Mouse (Mus musculus) heart, embryonic 15.5 days (tissue): ENCODE measurements around the gene Dnah8. TPM values are rescaled to one million over a fixed set of nuclear protein-coding genes. Genes with fewer than 3 reads are reported as not detected.
A peak's percentile ranks its signal among the peaks of the same experiment; 100 is the strongest.
"Not testable (repeated sequence)": the region's sequence is repeated elsewhere in the genome, so short reads cannot be mapped to it uniquely, and the experiment has no call there.

Experiments used
- ATAC-seq: fragments of 200-750 bp; cut with Nextera tagmentation; replicated peaks from 2 replicates; pipeline ENCODE4 v1.8.0; 2017; ENCODE audit warnings: low read depth, moderate TSS enrichment; ENCODE audit not compliant: insufficient number of reproducible peaks, insufficient read depth, low FRiP score
- H3K27ac ChIP-seq: fragments of 300-500 bp; sonication (generic); 2 replicates; pipeline ENCODE4 v1.5.1; 2015; ENCODE audit warnings: mild to moderate bottlenecking, inconsistent platforms
- H3K27me3 ChIP-seq: fragments of 300-500 bp; sonication (generic); 2 replicates; pipeline ENCODE4 v1.6.1; 2015; ENCODE audit warnings: inconsistent platforms
- H3K36me3 ChIP-seq: fragments of 300-500 bp; sonication (generic); 2 replicates; pipeline ENCODE4 v1.6.1; 2015; ENCODE audit warnings: mild to moderate bottlenecking, inconsistent platforms
- H3K4me1 ChIP-seq: fragments of 300-500 bp; sonication (generic); replicated peaks from 2 replicates; pipeline ENCODE4 v1.6.1; 2015; ENCODE audit warnings: inconsistent platforms
- H3K4me2 ChIP-seq: fragments of 300-500 bp; sonication (generic); 2 replicates; pipeline ENCODE4 v1.6.1; 2015; ENCODE audit warnings: inconsistent platforms, mild to moderate bottlenecking, moderate library complexity
- H3K4me3 ChIP-seq: fragments of 300-500 bp; sonication (generic); 2 replicates; pipeline ENCODE4 v1.5.1; 2015; ENCODE audit warnings: mild to moderate bottlenecking, inconsistent platforms
- H3K9ac ChIP-seq: fragments of 300-500 bp; sonication (generic); 2 replicates; pipeline ENCODE4 v1.6.1; 2015; ENCODE audit warnings: mild to moderate bottlenecking, inconsistent platforms
- H3K9me3 ChIP-seq: fragments of 300-500 bp; sonication (generic); replicated peaks from 2 replicates; pipeline ENCODE4 v1.6.1; 2016; ENCODE audit warnings: inconsistent platforms
- WGBS: fragments of 180-500 bp; shearing (Covaris S2); methylation state at CpG from one replicate; pipeline ENCODE4 v1.1.7; 2015; ENCODE audit warnings: mixed read lengths; 5-methylcytosine and 5-hydroxymethylcytosine counted together
- polyA plus RNA-seq: library from polyadenylated mRNA; unstranded; fragments of >200 nt; fragmentation: Nextera tagmentation; extraction: Ambion mirVana; gene quantifications from 2 replicates; pipeline ENCODE4 v1.2.1, GENCODE M21; 2015

Dnah8 gene
- 1.3 and 1.8 TPM in 2 replicates for polyA plus RNA-seq

GRCm38 (mm10) chr17:30624132-30624531 is at the start of gene Dnah8:
Gene Dnah8, plus strand, starts transcription at chr17:30624354.
- H3K27ac ChIP-seq, H3K27me3 ChIP-seq, H3K36me3 ChIP-seq, H3K9me3 ChIP-seq, H3K4me2 ChIP-seq, H3K9ac ChIP-seq, H3K4me3 ChIP-seq, H3K4me1 ChIP-seq: not testable (repeated sequence)
- ATAC-seq = 0 out of 2 replicates have a peak, but pooled peaks have one; percentile 27
- no CpG with 5 or more reads among the region's 20 CpGs for WGBS

DNA sequence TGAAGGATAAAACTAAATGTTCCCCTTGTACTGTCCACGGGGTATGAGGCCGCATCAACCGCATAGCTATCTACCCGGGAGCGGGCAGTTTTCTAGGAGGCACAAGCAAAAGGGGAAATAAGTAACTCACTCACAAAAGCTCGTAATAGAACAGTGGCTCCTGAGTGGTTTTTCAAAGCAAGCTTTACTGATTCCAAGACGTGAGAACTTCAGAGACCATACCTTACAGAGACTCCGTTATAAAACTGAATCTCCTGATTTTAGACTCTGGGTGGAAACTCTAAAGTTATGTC is 49.4 kb upstream of the Dnah8 start:
- Histone ChIP-seq H3K27ac (peak overlapping the region; percentile 52), H3K4me1 (peaks cover 30% of the 10 kb centered on the region), H3K9me3 (no peaks in the 10 kb centered on the region), H3K36me3 (no peaks in the 10 kb centered on the region), H3K9ac (no peak overlapping the region; the same call in 1 of the 2 replicates), H3K4me3 (peak overlapping the region; percentile 88; the same call in 1 of the 2 replicates), H3K4me2 (peak overlapping the region; percentile 76), H3K27me3 (no peaks in the 10 kb centered on the region)
- ATAC-seq = no peak
- 57% methylated on average over 8 of the region's 8 CpGs for WGBS

GRCm38 (mm10) chr17:30575121-30575904 is 48.8 kb upstream of the Dnah8 start:
- Histone ChIP-seq H3K4me1 (peaks cover 25% of the 10 kb centered on the region), H3K27ac (peak overlapping the region; percentile 93), H3K9me3 (no peaks in the 10 kb centered on the region), H3K36me3 (no peaks in the 10 kb centered on the region), H3K4me2 (peak overlapping the region; percentile 76), H3K4me3 (peak overlapping the region; percentile 88), H3K27me3 (no peaks in the 10 kb centered on the region), H3K9ac (peak overlapping the region; percentile 63)
- ATAC-seq = no peak
- WGBS = 4% methylated on average over 35 of the region's 35 CpGs

GRCm38 (mm10) chr17:30575941-30576773 is 48.0 kb upstream of the Dnah8 start, which contains the start of gene Btbd9:
Gene Btbd9, minus strand, starts transcription at chr17:30576488.
- ATAC-seq = peak; percentile 84
- Histone ChIP-seq H3K4me1 (peaks cover 20% of the 10 kb centered on the region), H3K4me2 (peak within 1 kb of the TSS; percentile 76), H3K27me3 (no peaks in the 10 kb centered on the region), H3K9ac (peak within 1 kb of the TSS; percentile 63), H3K36me3 (no peaks in the 10 kb centered on the region), H3K4me3 (peak within 1 kb of the TSS; percentile 88), H3K9me3 (no peaks in the 10 kb centered on the region), H3K27ac (peak within 1 kb of the TSS; percentile 93)
- WGBS = under 1% methylated on average over 66 of the region's 94 CpGs

- WGBS = 55% methylated on average over 12 of the region's 12 CpGs
- H3K9ac ChIP-seq = peak overlapping the region; percentile 63
- H3K36me3 ChIP-seq = no peaks in the 10 kb centered on the region
- H3K4me2 ChIP-seq = peak overlapping the region; percentile 76
- no peaks in the 10 kb centered on the region for H3K9me3 ChIP-seq
- H3K27ac ChIP-seq = no peak overlapping the region
- no peak for ATAC-seq
- H3K27me3 ChIP-seq = no peaks in the 10 kb centered on the region
- peaks cover 20% of the 10 kb centered on the region for H3K4me1 ChIP-seq
- H3K4me3 ChIP-seq = peak overlapping the region; percentile 88
Measured at GRCm38 (mm10) chr17:30576946-30577345, 47.2 kb upstream of the Dnah8 start.

DNA sequence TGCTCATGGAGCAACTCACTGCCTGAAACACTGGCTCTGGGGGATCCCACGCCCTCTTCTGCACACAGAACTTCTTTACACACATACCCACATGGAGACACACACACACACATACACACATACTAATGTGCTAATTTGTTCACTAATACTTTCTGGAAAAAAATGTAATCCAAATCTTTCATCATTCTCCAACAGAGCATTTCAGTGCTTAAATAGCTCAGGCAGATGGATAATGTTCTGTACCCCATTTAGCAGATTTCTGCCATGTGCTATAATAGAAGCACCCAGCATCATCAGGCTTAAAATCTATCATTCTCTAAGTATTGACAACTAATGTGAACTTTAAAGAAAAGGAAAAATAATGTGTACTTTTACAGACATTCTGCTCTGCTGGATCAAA is 43.4 kb upstream of the Dnah8 start:
- Histone ChIP-seq H3K9me3 (no peaks in the 10 kb centered on the region), H3K4me2 (no peak overlapping the region), H3K36me3 (no peaks in the 10 kb centered on the region), H3K27ac (no peak overlapping the region), H3K9ac (no peak overlapping the region), H3K4me3 (no peak overlapping the region), H3K4me1 (peaks cover 6% of the 10 kb centered on the region), H3K27me3 (no peaks in the 10 kb centered on the region)
- no peak for ATAC-seq
- WGBS = 60% methylated on average over 1 of the region's 1 CpGs

DNA sequence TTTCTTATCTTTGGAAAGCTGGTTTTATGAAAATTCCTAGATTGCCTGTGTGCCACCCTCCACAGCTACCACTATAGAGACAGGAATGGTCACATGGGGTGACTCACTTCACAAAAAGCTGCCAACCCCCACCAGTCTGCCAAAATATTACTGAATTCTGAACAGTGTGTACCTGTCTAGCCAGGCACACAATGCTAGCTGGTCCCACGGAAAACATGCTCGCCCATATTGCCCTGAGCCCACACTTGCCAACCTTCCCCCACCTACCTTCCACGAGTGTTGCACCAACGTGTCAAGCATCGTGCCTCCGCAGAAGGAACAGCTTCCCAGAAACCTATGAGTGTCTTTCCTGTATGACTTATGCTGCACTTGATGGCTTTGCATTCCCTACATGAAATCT is 43.0 kb upstream of the Dnah8 start:
- H3K4me3 ChIP-seq = no peak overlapping the region
- 78% methylated on average over 6 of the region's 6 CpGs for WGBS

DNA sequence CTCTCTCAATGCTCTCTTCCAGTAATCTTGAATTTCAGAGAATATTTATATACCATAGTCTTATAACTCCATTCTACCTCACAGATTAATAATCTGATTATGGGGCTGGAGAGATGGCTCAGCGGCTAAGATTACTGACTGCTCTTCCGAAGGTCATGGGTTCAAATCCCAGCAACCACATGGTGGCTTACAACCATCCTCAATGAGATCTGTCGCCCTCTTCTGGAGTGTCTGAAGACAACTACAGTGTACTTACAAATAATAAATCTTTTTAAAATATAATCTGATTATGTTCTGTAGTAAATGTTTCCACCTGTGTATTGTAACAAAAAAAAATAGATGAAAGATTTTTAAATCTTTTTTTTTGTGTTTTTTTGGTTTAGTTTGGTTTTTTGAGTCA is 41.8 kb upstream of the Dnah8 start:
- no peak overlapping the region for H3K4me3 ChIP-seq
- H3K9ac ChIP-seq = no peak overlapping the region
- H3K27ac ChIP-seq = no peak overlapping the region
- H3K27me3 ChIP-seq = no peaks in the 10 kb centered on the region
- H3K4me1 ChIP-seq = no peaks in the 10 kb centered on the region
- H3K9me3 ChIP-seq = no peaks in the 10 kb centered on the region
- H3K4me2 ChIP-seq = no peak overlapping the region
- WGBS = 83% methylated on average over 3 of the region's 3 CpGs
- no peak for ATAC-seq
- H3K36me3 ChIP-seq = no peaks in the 10 kb centered on the region

More for the DNA sequence above, 43.0 kb upstream of the Dnah8 start:
- H3K4me1 ChIP-seq = peaks cover 6% of the 10 kb centered on the region
- no peaks in the 10 kb centered on the region for H3K9me3 ChIP-seq
- no peaks in the 10 kb centered on the region for H3K36me3 ChIP-seq
- no peaks in the 10 kb centered on the region for H3K27me3 ChIP-seq
- no peak overlapping the region for H3K4me2 ChIP-seq
- H3K27ac ChIP-seq = no peak overlapping the region
- ATAC-seq = no peak
- no peak overlapping the region for H3K9ac ChIP-seq

DNA sequence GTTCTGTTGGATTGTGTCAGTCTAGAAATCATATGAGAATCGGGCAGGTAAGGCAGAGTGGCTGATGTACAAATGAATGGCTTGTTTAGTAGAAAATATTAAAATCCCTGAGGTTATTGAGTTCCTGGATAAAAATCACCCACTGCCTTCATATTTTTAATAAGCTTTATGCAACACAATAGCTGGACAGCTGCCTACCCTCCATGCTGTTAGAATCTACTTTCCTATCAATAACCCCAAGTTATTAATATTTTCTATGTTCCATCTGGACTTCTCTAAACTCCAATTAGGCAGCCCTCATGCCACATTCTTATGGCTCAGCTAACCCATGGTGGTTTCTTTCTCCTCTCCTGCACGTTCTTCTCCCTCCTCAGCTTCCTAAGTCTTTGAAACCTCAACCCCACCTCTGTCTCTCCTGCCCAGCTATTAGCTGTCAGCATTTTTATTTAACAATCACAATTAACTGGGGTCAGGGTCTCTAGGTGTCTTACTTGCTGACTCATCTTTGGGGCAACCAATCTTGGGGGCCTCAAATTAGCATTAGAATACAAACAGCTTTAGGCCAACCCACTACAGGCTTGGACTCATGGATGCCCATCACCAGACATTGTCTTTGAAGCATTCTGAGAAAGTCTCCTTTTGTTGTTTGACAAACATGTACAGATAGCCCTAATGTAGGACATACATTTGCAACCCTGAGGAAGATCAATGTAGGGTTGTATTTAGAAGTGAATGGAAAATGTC is 40.7 kb upstream of the Dnah8 start:
- Histone ChIP-seq H3K4me3 (no peak overlapping the region), H3K4me1 (no peaks in the 10 kb centered on the region), H3K27me3 (no peaks in the 10 kb centered on the region), H3K9ac (no peak overlapping the region), H3K4me2 (no peak overlapping the region), H3K36me3 (no peaks in the 10 kb centered on the region), H3K27ac (no peak overlapping the region), H3K9me3 (no peaks in the 10 kb centered on the region)
- ATAC-seq = no peak
- 79% methylated on average over 2 of the region's 2 CpGs for WGBS

GRCm38 (mm10) chr17:30590417-30591198 is 33.5 kb upstream of the Dnah8 start:
- 52% methylated on average over 17 of the region's 17 CpGs for WGBS
- Histone ChIP-seq H3K4me2 (no peak overlapping the region), H3K9ac (no peak overlapping the region), H3K27ac (no peak overlapping the region), H3K4me3 (no peak overlapping the region), H3K36me3 (peaks cover 23% of the 10 kb centered on the region), H3K27me3 (no peaks in the 10 kb centered on the region), H3K9me3 (no peaks in the 10 kb centered on the region), H3K4me1 (no peaks in the 10 kb centered on the region)
- ATAC-seq = no peak
